ENCODE assay signal across 18 mouse cellular contexts in the genomic region with DNA sequence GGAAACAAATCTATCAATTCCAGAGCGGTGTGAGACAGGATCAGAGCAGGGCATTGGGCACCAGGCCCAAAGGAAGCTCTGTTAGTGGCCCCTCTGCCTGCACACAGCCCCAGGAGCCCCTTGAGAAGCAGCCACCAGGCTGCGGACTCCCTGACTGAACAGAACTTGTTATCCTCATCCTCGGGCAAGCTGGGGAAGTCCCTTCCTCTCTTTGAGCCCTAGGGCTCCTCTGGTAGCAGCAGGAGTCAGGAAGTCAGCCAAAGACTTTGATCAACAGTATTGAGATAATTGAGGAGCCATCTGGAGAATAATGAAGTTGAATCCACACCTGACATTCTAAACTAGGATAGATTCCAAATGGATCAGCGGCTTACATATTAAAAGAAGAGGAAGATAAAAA.
DNase-seq lines count a peak whose midpoint lies in the region.
"Had no signal": no experiment of that assay in that cellular context is flagged by ENCODE, and none has a peak within 500 bp of the region (broad histone marks: within the 10 kb centered on the region; RNA-seq: fewer than 3 reads in every experiment).

No protein-coding gene starts in this region.

- DNase-seq in thymus, postnatal 4 days, result peak; percentile 24
- DNase-seq in thymus, postnatal 0 days (ENCODE audit: low spot score), result no peak
- peak; percentile 63 to 68 for DNase-seq in cerebellum, adult 18-20 months
- DNase-seq in cerebellum, postnatal 10 days, result peak; percentile 79 to 83
- no peak for DNase-seq in right cerebral cortex, postnatal 10 days (ENCODE audit: low spot score in 2 of 2)
- DNase-seq in right cerebral cortex, postnatal 4 days, result no peak
- no peak for DNase-seq in frontal cortex, postnatal 14 days (ENCODE audit: low spot score in 2 of 2)
- DNase-seq: adrenal gland, adult 2 months; adrenal gland, postnatal 36 days; gastrocnemius, postnatal 25 days; heart, adult 2 months; heart, postnatal 10 days; kidney, postnatal 25 days; liver, postnatal 0 days; lung, postnatal 4 days; right cerebral cortex, postnatal 14 days; spleen, adult 18-20 months; thymus, postnatal 25 days had no signal

Comparison
In these comparisons a context has a peak if more than half of its experiments do, and no peak if none do; other contexts are left out.
1. DNase-seq: peak in thymus, postnatal 4 days (single experiment), cerebellum, adult 18-20 months (2 of 2) and cerebellum, postnatal 10 days (2 of 2); none in thymus, postnatal 0 days (single experiment), right cerebral cortex, postnatal 10 days (0 of 2), right cerebral cortex, postnatal 4 days (single experiment) and frontal cortex, postnatal 14 days (0 of 2).